Mouse (Mus musculus): Measurements from ENCODE around the gene 2210011C24Rik. TPM values are rescaled to one million over a fixed set of nuclear protein-coding genes. Genes with fewer than 3 reads are reported as not detected.
"Not testable (repeated sequence)": the region's sequence is repeated elsewhere in the genome, so short reads cannot be mapped to it uniquely, and the experiment has no call there.

The 2210011C24Rik gene
- polyA plus RNA-seq, 1 experiment from 2014 or later, result not detected

- Histone ChIP-seq H3K9me3 (peaks cover 2% of the 10 kb centered on the region; the same call in 1 of the 2 replicates), H3K36me3 (no peaks in the 10 kb centered on the region), H3K4me3 (0 out of 2 replicates have a peak within 1 kb of the TSS, but pooled peaks have one; percentile 0), H3K27ac (replicated peaks) (no peak within 1 kb of the TSS), H3K9ac (0 out of 2 replicates have a peak within 1 kb of the TSS, but pooled peaks have one; percentile 30), H3K4me1 (peaks cover 45% of the 10 kb centered on the region), H3K4me2 (peak within 1 kb of the TSS; percentile 48), H3K27me3 (replicated peaks) (peaks cover 57% of the 10 kb centered on the region)
- WGBS, result 12% methylated on average over 18 of the region's 18 CpGs
- no peak for ATAC-seq (ENCODE audit: extremely low read depth, insufficient number of reproducible peaks, low FRiP score, low TSS enrichment)
These were observed 9.1 kb upstream of the 2210011C24Rik start, which contains the start of gene Palm3 for GRCm38 (mm10) chr8:84021096-84021495. Gene Palm3, plus strand, starts transcription at chr8:84021471.

- H3K4me3 ChIP-seq, result no peak overlapping the region
- H3K4me2 ChIP-seq, result no peak overlapping the region
- H3K27me3 ChIP-seq (replicated peaks), result peaks cover 45% of the 10 kb centered on the region
- H3K36me3 ChIP-seq, result no peaks in the 10 kb centered on the region
- no peak overlapping the region for H3K9ac ChIP-seq
- no peak for ATAC-seq (ENCODE audit: extremely low read depth, insufficient number of reproducible peaks, low FRiP score, low TSS enrichment)
- H3K9me3 ChIP-seq, result peaks cover 6% of the 10 kb centered on the region; the same call in 1 of the 2 replicates
- no peak overlapping the region for H3K27ac ChIP-seq (replicated peaks)
- 72% methylated on average over 9 of the region's 9 CpGs for WGBS
- peaks cover 37% of the 10 kb centered on the region for H3K4me1 ChIP-seq
These were observed 7.8 kb upstream of the 2210011C24Rik start for GRCm38 (mm10) chr8:84019738-84020137.

- H3K36me3 ChIP-seq, result no peaks in the 10 kb centered on the region
- peaks cover 6% of the 10 kb centered on the region; the same call in 1 of the 2 replicates for H3K9me3 ChIP-seq
- H3K4me1 ChIP-seq, result peaks cover 21% of the 10 kb centered on the region
- WGBS, result 87% methylated on average over 5 of the region's 5 CpGs
- H3K27me3 ChIP-seq (replicated peaks), result peaks cover 60% of the 10 kb centered on the region
- no peak overlapping the region for H3K27ac ChIP-seq (replicated peaks)
- H3K4me2 ChIP-seq, result no peak overlapping the region
- H3K9ac ChIP-seq, result no peak overlapping the region
- no peak for ATAC-seq (ENCODE audit: extremely low read depth, insufficient number of reproducible peaks, low FRiP score, low TSS enrichment)
- H3K4me3 ChIP-seq, result no peak overlapping the region
These were observed 3.9 kb upstream of the 2210011C24Rik start for GRCm38 (mm10) chr8:84015833-84016232.

- WGBS, result 14% methylated on average over 35 of the region's 35 CpGs
- Histone ChIP-seq H3K9me3 (peaks cover 6% of the 10 kb centered on the region; the same call in 1 of the 2 replicates), H3K4me3 (peak overlapping the region; percentile 60), H3K4me1 (peaks cover 28% of the 10 kb centered on the region), H3K4me2 (peak overlapping the region; percentile 97), H3K27ac (replicated peaks) (no peak overlapping the region), H3K9ac (peak overlapping the region; percentile 70), H3K36me3 (no peaks in the 10 kb centered on the region), H3K27me3 (replicated peaks) (peaks cover 55% of the 10 kb centered on the region)
- no peak for ATAC-seq (ENCODE audit: extremely low read depth, insufficient number of reproducible peaks, low FRiP score, low TSS enrichment)
These were observed 661 bp upstream of the 2210011C24Rik start for GRCm38 (mm10) chr8:84012499-84013165.

GRCm38 (mm10) chr8:84010625-84011611 lies 1.1 kb downstream of the 2210011C24Rik start:
- WGBS, result 2% methylated on average over 83 of the region's 83 CpGs
- H3K27ac ChIP-seq (replicated peaks), result no peak overlapping the region
- peak overlapping the region; percentile 97 for H3K4me2 ChIP-seq
- ATAC-seq (ENCODE audit: extremely low read depth, insufficient number of reproducible peaks, low FRiP score, low TSS enrichment), result peak; percentile 30; the same call in 1 of the 2 replicates
- peaks cover 2% of the 10 kb centered on the region; the same call in 1 of the 2 replicates for H3K9me3 ChIP-seq
- no peaks in the 10 kb centered on the region for H3K36me3 ChIP-seq
- H3K9ac ChIP-seq, result peak overlapping the region; percentile 70
- H3K27me3 ChIP-seq (replicated peaks), result peaks cover 50% of the 10 kb centered on the region
- peaks cover 28% of the 10 kb centered on the region for H3K4me1 ChIP-seq
- H3K4me3 ChIP-seq, result peak overlapping the region; percentile 60

GRCm38 (mm10) chr8:84009876-84010275 lies 2.1 kb downstream of the 2210011C24Rik start:
- Histone ChIP-seq H3K9ac (no peak overlapping the region), H3K9me3 (no peaks in the 10 kb centered on the region), H3K27ac (replicated peaks) (no peak overlapping the region), H3K27me3 (replicated peaks) (peaks cover 50% of the 10 kb centered on the region), H3K36me3 (no peaks in the 10 kb centered on the region), H3K4me3 (no peak overlapping the region; the same call in 1 of the 2 replicates), H3K4me1 (peaks cover 33% of the 10 kb centered on the region), H3K4me2 (peak overlapping the region; percentile 38)
- no peak for ATAC-seq (ENCODE audit: extremely low read depth, insufficient number of reproducible peaks, low FRiP score, low TSS enrichment)
- 3% methylated on average over 11 of the region's 11 CpGs for WGBS

GRCm38 (mm10) chr8:84008362-84008761 lies 3.6 kb downstream of the 2210011C24Rik start:
- 27% methylated on average over 7 of the region's 7 CpGs for WGBS
- Histone ChIP-seq H3K27me3 (replicated peaks) (peaks cover 39% of the 10 kb centered on the region), H3K4me3 (no peak overlapping the region), H3K9me3 (no peaks in the 10 kb centered on the region), H3K36me3 (no peaks in the 10 kb centered on the region), H3K9ac (no peak overlapping the region), H3K4me1 (peaks cover 43% of the 10 kb centered on the region), H3K27ac (replicated peaks) (no peak overlapping the region), H3K4me2 (no peak overlapping the region)
- no peak for ATAC-seq (ENCODE audit: extremely low read depth, insufficient number of reproducible peaks, low FRiP score, low TSS enrichment)

GRCm38 (mm10) chr8:84005502-84005901 lies 6.5 kb downstream of the 2210011C24Rik start:
- H3K4me2 ChIP-seq, result peak overlapping the region; percentile 95; the same call in 1 of the 2 replicates
- not testable (repeated sequence) for H3K9ac ChIP-seq; H3K27ac ChIP-seq (replicated peaks); H3K4me3 ChIP-seq; H3K9me3 ChIP-seq; ATAC-seq (ENCODE audit: extremely low read depth, insufficient number of reproducible peaks, low FRiP score, low TSS enrichment)
- peaks cover 22% of the 10 kb centered on the region for H3K36me3 ChIP-seq
- 91% methylated on average over 7 of the region's 7 CpGs for WGBS
- peaks cover 29% of the 10 kb centered on the region for H3K4me1 ChIP-seq
- H3K27me3 ChIP-seq (replicated peaks), result peaks cover 25% of the 10 kb centered on the region

- Histone ChIP-seq H3K36me3 (peaks cover 30% of the 10 kb centered on the region), H3K4me1 (peaks cover 25% of the 10 kb centered on the region), H3K4me3 (peak overlapping the region; percentile 72), H3K9me3 (no peaks in the 10 kb centered on the region), H3K27ac (replicated peaks) (peak overlapping the region; percentile 80), H3K9ac (peak overlapping the region; percentile 90), H3K4me2 (peak overlapping the region; percentile 95), H3K27me3 (replicated peaks) (peaks cover 19% of the 10 kb centered on the region)
- WGBS, result 1% methylated on average over 30 of the region's 30 CpGs
- peak; percentile 77; the same call in 1 of the 2 replicates for ATAC-seq (ENCODE audit: extremely low read depth, insufficient number of reproducible peaks, low FRiP score, low TSS enrichment)
These were observed 7.3 kb downstream of the 2210011C24Rik start for GRCm38 (mm10) chr8:84004533-84005201.

GRCm38 (mm10) chr8:84003612-84004246 lies 8.2 kb downstream of the 2210011C24Rik start:
- Histone ChIP-seq H3K27me3 (replicated peaks) (peaks cover 16% of the 10 kb centered on the region), H3K9me3 (no peaks in the 10 kb centered on the region), H3K4me2 (peak overlapping the region; percentile 95), H3K27ac (replicated peaks) (peak overlapping the region; percentile 80), H3K4me3 (peak overlapping the region; percentile 72), H3K36me3 (peaks cover 36% of the 10 kb centered on the region), H3K4me1 (peaks cover 34% of the 10 kb centered on the region), H3K9ac (peak overlapping the region; percentile 90)
- ATAC-seq (ENCODE audit: extremely low read depth, insufficient number of reproducible peaks, low FRiP score, low TSS enrichment), result no peak
- 73% methylated on average over 6 of the region's 6 CpGs for WGBS

Data from heart, embryonic 13.5 days (tissue).